Mouse (Mus musculus): Measurements from ENCODE around the gene Dclk2. TPM values are rescaled to one million over a fixed set of nuclear protein-coding genes. Genes with fewer than 3 reads are reported as not detected.

Gene Dclk2
- total and polyA plus RNA-seq, 3 experiments, result under 0.01 to 0.17 TPM; not detected in 1

DNA sequence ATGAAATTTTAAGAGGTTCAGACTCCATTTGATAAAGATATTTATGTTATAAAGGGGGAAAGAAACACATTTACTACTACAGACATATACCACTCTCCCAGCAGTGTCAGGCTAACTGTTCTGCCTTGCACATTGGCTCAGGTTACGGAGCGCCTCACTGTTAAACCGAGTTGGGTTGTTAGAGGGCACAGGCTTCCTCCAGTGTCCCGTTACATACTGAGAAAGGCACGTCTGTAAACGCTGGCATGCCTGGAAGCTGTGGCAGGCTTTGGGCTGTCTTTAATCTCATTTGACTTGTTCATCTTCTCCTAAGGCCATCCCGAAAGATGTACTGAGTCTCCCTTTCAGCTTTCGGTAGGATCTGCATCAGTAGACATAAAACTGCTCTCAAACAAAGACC lies 152.1 kb downstream of the Dclk2 start:
- no peak overlapping the region for H3K4me3 ChIP-seq (ENCODE audit: control insufficient read depth in 1 of 2, insufficient read depth in 1 of 2, low read depth in 2 of 2, low read length in 2 of 2)
- no peak for TF ChIP-seq JUND (IDR thresholded peaks at IDR 0.05; ENCODE audit: low read depth, low read length)
- no peak for TF ChIP-seq MAZ (IDR thresholded peaks at IDR 0.05; ENCODE audit: low read depth, low read length)
- no peak for TF ChIP-seq HCFC1 (IDR thresholded peaks at IDR 0.05; ENCODE audit: low read depth, low read length)
- TF ChIP-seq MEF2A (IDR thresholded peaks at IDR 0.05; ENCODE audit: extremely low read depth, insufficient replicate concordance, low read depth, low read length, poor library complexity, severe bottlenecking), result no peak
- TF ChIP-seq ZC3H11A (IDR thresholded peaks at IDR 0.05; ENCODE audit: low read depth, low read length), result no peak
- TF ChIP-seq UBTF (IDR thresholded peaks at IDR 0.05; ENCODE audit: borderline replicate concordance, insufficient read depth, low read depth, low read length), result no peak
- no peak for TF ChIP-seq USF1 (IDR thresholded peaks at IDR 0.05; ENCODE audit: low read depth, low read length)
- no peak for TF ChIP-seq ETS1 (IDR thresholded peaks at IDR 0.05; ENCODE audit: low read depth, low read length)
- TF ChIP-seq MYC (IDR thresholded peaks at IDR 0.05; ENCODE audit: low read depth, low read length), result no peak
- TF ChIP-seq TAL1 (IDR thresholded peaks at IDR 0.05; ENCODE audit: low read length), result no peak
- TF ChIP-seq CHD2 (IDR thresholded peaks at IDR 0.05; ENCODE audit: low read length), result no peak
- no peak for TF ChIP-seq BHLHE40 (IDR thresholded peaks at IDR 0.05; ENCODE audit: borderline replicate concordance, low read depth, low read length)
- TF ChIP-seq MAFK (IDR thresholded peaks at IDR 0.05; ENCODE audit: borderline replicate concordance, low read depth, low read length), result no peak
- no peak for TF ChIP-seq NELFE (IDR thresholded peaks at IDR 0.05; ENCODE audit: low read depth, low read length)
- no peak for TF ChIP-seq GATA1 (IDR thresholded peaks at IDR 0.05; ENCODE audit: low read depth, low read length)
- no peak for TF ChIP-seq SMC3 (IDR thresholded peaks at IDR 0.05; ENCODE audit: low read depth, low read length)
- TF ChIP-seq MXI1 (IDR thresholded peaks at IDR 0.05; ENCODE audit: low read depth, low read length), result no peak
- TF ChIP-seq ZMIZ1 (IDR thresholded peaks at IDR 0.05; ENCODE audit: low read depth, low read length), result no peak
- no peaks in the 10 kb centered on the region for H3K79me2 ChIP-seq (ENCODE audit: control insufficient read depth, insufficient read depth, low read length, poor library complexity)
- no peaks in the 10 kb centered on the region for H3K27me3 ChIP-seq (ENCODE audit: control insufficient read depth in 1 of 2, insufficient read depth in 2 of 2, low read length in 2 of 2)
- H3K4me1 ChIP-seq (ENCODE audit: control insufficient read depth in 1 of 2, insufficient read depth in 2 of 2, low read length in 2 of 2), result no peaks in the 10 kb centered on the region
- no peak overlapping the region for H3K27ac ChIP-seq (ENCODE audit: control insufficient read depth, low read depth, low read length)
- no peaks in the 10 kb centered on the region for H3K36me3 ChIP-seq (ENCODE audit: control insufficient read depth in 1 of 2, insufficient read depth in 2 of 2, low read length in 2 of 2)
- no peak overlapping the region for H3K9ac ChIP-seq (ENCODE audit: control insufficient read depth, low read depth, low read length, poor library complexity, severe bottlenecking)
- DNase-seq (ENCODE audit: low read depth, low spot score), result no peak
- no peaks in the 10 kb centered on the region for H3K9me3 ChIP-seq (replicated peaks; ENCODE audit: insufficient read depth, low read length)

DNA sequence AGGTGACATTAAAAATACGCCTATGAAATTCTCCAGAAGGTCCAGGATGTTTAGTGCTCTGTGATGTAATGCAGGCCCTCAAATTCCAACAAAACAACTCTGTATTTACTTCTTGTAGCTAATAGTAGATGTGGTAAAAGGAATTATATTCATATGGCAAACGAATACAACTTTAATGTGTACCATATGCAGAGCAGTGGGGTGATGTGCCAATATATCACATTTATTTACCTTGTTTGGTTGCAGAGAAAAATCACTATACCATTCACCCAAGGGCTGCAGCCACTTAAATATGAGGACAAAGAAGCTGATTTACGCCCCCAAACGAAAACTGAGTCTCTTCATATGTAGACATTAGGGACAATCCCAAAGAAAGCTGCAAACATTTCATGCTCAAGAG lies 158.2 kb downstream of the Dclk2 start:
- TF ChIP-seq EP300 (IDR thresholded peaks at IDR 0.05; ENCODE audit: low read depth in 1 of 2, low read length in 2 of 2), result no peak
- Histone ChIP-seq H3K27ac (ENCODE audit: control insufficient read depth, low read depth, low read length) (no peak overlapping the region), H3K4me3 (ENCODE audit: control insufficient read depth in 1 of 2, insufficient read depth in 1 of 2, low read depth in 2 of 2, low read length in 2 of 2) (no peak overlapping the region), H3K9me3 (replicated peaks; ENCODE audit: insufficient read depth, low read length) (no peaks in the 10 kb centered on the region), H3K9ac (ENCODE audit: control insufficient read depth, low read depth, low read length, poor library complexity, severe bottlenecking) (no peak overlapping the region), H3K4me1 (ENCODE audit: control insufficient read depth in 1 of 2, insufficient read depth in 2 of 2, low read length in 2 of 2) (no peaks in the 10 kb centered on the region), H3K36me3 (ENCODE audit: control insufficient read depth in 1 of 2, insufficient read depth in 2 of 2, low read length in 2 of 2) (no peaks in the 10 kb centered on the region), H3K79me2 (ENCODE audit: control insufficient read depth, insufficient read depth, low read length, poor library complexity) (no peaks in the 10 kb centered on the region), H3K27me3 (ENCODE audit: control insufficient read depth in 1 of 2, insufficient read depth in 2 of 2, low read length in 2 of 2) (no peaks in the 10 kb centered on the region)
- DNase-seq (ENCODE audit: low read depth, low spot score), result no peak
